Mouse (Mus musculus) forebrain, embryonic 11.5 days (tissue): Measurements from ENCODE around the gene Cecr2. TPM values are rescaled to one million over a fixed set of nuclear protein-coding genes. Genes with fewer than 3 reads are reported as not detected.

Experiments
- ATAC-seq: fragments of 200-750 bp; cut with Nextera tagmentation; replicated peaks from 2 replicates; pipeline ENCODE4 v1.8.0; 2017; ENCODE audit warnings: moderate TSS enrichment; ENCODE audit not compliant: low FRiP score
- DNase-seq: peaks from one replicate; pipeline ENCODE4 v3.0.0-alpha.2; 2017; ENCODE audit warnings: low spot score
- H3K27ac ChIP-seq: fragments of 300-500 bp; sonication (generic); 2 replicates; pipeline ENCODE4 v1.5.1; 2014; ENCODE audit warnings: low read depth, low read length
- H3K27me3 ChIP-seq: fragments of 300-500 bp; sonication (generic); 2 replicates; pipeline ENCODE4 v1.6.1; 2014; ENCODE audit warnings: mild to moderate bottlenecking, low read length, mixed read lengths; ENCODE audit not compliant: control insufficient read depth, insufficient read depth
- H3K36me3 ChIP-seq: fragments of 300-500 bp; sonication (generic); 2 replicates; pipeline ENCODE4 v1.6.1; 2014; ENCODE audit warnings: mild to moderate bottlenecking, low read length, moderate library complexity, mixed read lengths; ENCODE audit not compliant: control insufficient read depth, insufficient read depth
- H3K4me1 ChIP-seq: fragments of 300-500 bp; sonication (generic); replicated peaks from 2 replicates; pipeline ENCODE4 v1.6.1; 2014; ENCODE audit warnings: low read length, mixed read lengths; ENCODE audit not compliant: control insufficient read depth, insufficient read depth
- H3K4me2 ChIP-seq: fragments of 300-500 bp; sonication (generic); 2 replicates; pipeline ENCODE4 v1.6.1; 2014; ENCODE audit warnings: low read depth, mild to moderate bottlenecking, low read length, moderate library complexity, mixed read lengths; ENCODE audit not compliant: severe bottlenecking
- H3K4me3 ChIP-seq: fragments of 300-500 bp; sonication (generic); 2 replicates; pipeline ENCODE4 v1.5.1; 2014; ENCODE audit warnings: low read depth, low read length
- H3K9ac ChIP-seq: fragments of 300-500 bp; sonication (generic); 2 replicates; pipeline ENCODE4 v1.6.1; 2014; ENCODE audit warnings: low read length
- H3K9me3 ChIP-seq: fragments of 300-500 bp; sonication (generic); 2 replicates; pipeline ENCODE4 v1.6.1; 2016; ENCODE audit warnings: low read length, mixed read lengths; ENCODE audit not compliant: control insufficient read depth
- WGBS: fragments of 180-500 bp; shearing (Covaris S2); extraction: QIAGEN DNeasy Blood & Tissue Kit; methylation state at CpG from one replicate; pipeline ENCODE4 v1.1.7; 2014; 5-methylcytosine and 5-hydroxymethylcytosine counted together
- polyA plus RNA-seq: library from polyadenylated mRNA; unstranded; fragments of >200 nt; fragmentation: Nextera tagmentation; extraction: Ambion mirVana; gene quantifications from 2 replicates; pipeline ENCODE4 v1.2.1, GENCODE M21; 2014

Gene Cecr2
- polyA plus RNA-seq, 1 experiment from 2014 or later = 22.0 TPM

GRCm38 (mm10) chr6:120725986-120726385, 59.8 kb downstream of the Cecr2 start:
- no peaks in the 10 kb centered on the region for H3K9me3 ChIP-seq
- no peak overlapping the region for H3K4me3 ChIP-seq
- no peaks in the 10 kb centered on the region for H3K36me3 ChIP-seq
- no peak overlapping the region for H3K4me2 ChIP-seq
- ATAC-seq (no peak), DNase-seq (no peak)
- no peak overlapping the region for H3K27ac ChIP-seq
- H3K27me3 ChIP-seq = no peaks in the 10 kb centered on the region
- no peaks in the 10 kb centered on the region for H3K4me1 ChIP-seq
- H3K9ac ChIP-seq = no peak overlapping the region
- WGBS = 91% methylated on average over 2 of the region's 2 CpGs

- H3K27ac ChIP-seq = no peak overlapping the region
- ATAC-seq (no peak), DNase-seq (no peak)
- H3K9me3 ChIP-seq = no peaks in the 10 kb centered on the region
- H3K4me3 ChIP-seq = no peak overlapping the region
- WGBS = 95% methylated on average over 3 of the region's 3 CpGs
- H3K27me3 ChIP-seq = no peaks in the 10 kb centered on the region
- no peak overlapping the region for H3K9ac ChIP-seq
- H3K36me3 ChIP-seq = peaks cover 3% of the 10 kb centered on the region
- no peaks in the 10 kb centered on the region for H3K4me1 ChIP-seq
- H3K4me2 ChIP-seq = no peak overlapping the region
Measured at GRCm38 (mm10) chr6:120736011-120736410, 69.8 kb downstream of the Cecr2 start.

GRCm38 (mm10) chr6:120736566-120736965, 70.4 kb downstream of the Cecr2 start:
- ATAC-seq (no peak), DNase-seq (no peak)
- no peaks in the 10 kb centered on the region for H3K9me3 ChIP-seq
- H3K36me3 ChIP-seq = peaks cover 3% of the 10 kb centered on the region
- H3K9ac ChIP-seq = no peak overlapping the region
- no peak overlapping the region for H3K4me3 ChIP-seq
- H3K27me3 ChIP-seq = no peaks in the 10 kb centered on the region
- no peak overlapping the region for H3K4me2 ChIP-seq
- H3K4me1 ChIP-seq = no peaks in the 10 kb centered on the region
- WGBS = 87% methylated on average over 3 of the region's 3 CpGs
- no peak overlapping the region for H3K27ac ChIP-seq

GRCm38 (mm10) chr6:120743130-120743529, 77.0 kb downstream of the Cecr2 start:
- Histone ChIP-seq H3K4me2 (no peak overlapping the region), H3K27ac (no peak overlapping the region), H3K4me3 (no peak overlapping the region), H3K4me1 (no peaks in the 10 kb centered on the region), H3K27me3 (no peaks in the 10 kb centered on the region), H3K9ac (no peak overlapping the region), H3K36me3 (peaks cover 1% of the 10 kb centered on the region), H3K9me3 (no peaks in the 10 kb centered on the region)
- ATAC-seq (no peak), DNase-seq (no peak)
- WGBS = 92% methylated on average over 2 of the region's 2 CpGs

GRCm38 (mm10) chr6:120744266-120744665, 78.1 kb downstream of the Cecr2 start:
- no peaks in the 10 kb centered on the region for H3K4me1 ChIP-seq
- DNase-seq = no peak
- no peak overlapping the region for H3K9ac ChIP-seq
- no peak overlapping the region for H3K4me3 ChIP-seq
- no peaks in the 10 kb centered on the region for H3K36me3 ChIP-seq
- no peaks in the 10 kb centered on the region for H3K27me3 ChIP-seq
- H3K9me3 ChIP-seq = no peaks in the 10 kb centered on the region
- 90% methylated on average over 7 of the region's 7 CpGs for WGBS
- no peak for ATAC-seq
- H3K27ac ChIP-seq = no peak overlapping the region
- no peak overlapping the region for H3K4me2 ChIP-seq

GRCm38 (mm10) chr6:120746416-120746815, 80.2 kb downstream of the Cecr2 start:
- DNase-seq = no peak
- Histone ChIP-seq H3K4me3 (no peak overlapping the region), H3K4me1 (no peaks in the 10 kb centered on the region), H3K4me2 (no peak overlapping the region), H3K27me3 (no peaks in the 10 kb centered on the region), H3K27ac (no peak overlapping the region), H3K36me3 (no peaks in the 10 kb centered on the region; the same call in 1 of the 2 replicates), H3K9ac (no peak overlapping the region), H3K9me3 (no peaks in the 10 kb centered on the region)
- WGBS = 94% methylated on average over 2 of the region's 2 CpGs
- ATAC-seq = no peak

- no peak for ATAC-seq
- peaks cover 6% of the 10 kb centered on the region; the same call in 1 of the 2 replicates for H3K36me3 ChIP-seq
Measured at GRCm38 (mm10) chr6:120761151-120761550, 95.0 kb downstream of the Cecr2 start.

GRCm38 (mm10) chr6:120769972-120770371, 103.8 kb downstream of the Cecr2 start:
- DNase-seq = no peak
- H3K4me2 ChIP-seq = no peak overlapping the region
- ATAC-seq = no peak
- no peaks in the 10 kb centered on the region for H3K27me3 ChIP-seq
- peaks cover 9% of the 10 kb centered on the region; the same call in 1 of the 2 replicates for H3K4me1 ChIP-seq
- no peak overlapping the region for H3K9ac ChIP-seq
- H3K4me3 ChIP-seq = no peak overlapping the region
- no peaks in the 10 kb centered on the region; the same call in 1 of the 2 replicates for H3K36me3 ChIP-seq
- WGBS = 92% methylated on average over 1 of the region's 1 CpGs
- no peak overlapping the region for H3K27ac ChIP-seq
- H3K9me3 ChIP-seq = no peaks in the 10 kb centered on the region

More at GRCm38 (mm10) chr6:120761151-120761550, 95.0 kb downstream of the Cecr2 start:
- DNase-seq = no peak
- no peaks in the 10 kb centered on the region for H3K9me3 ChIP-seq
- H3K4me1 ChIP-seq = no peaks in the 10 kb centered on the region
- WGBS = 95% methylated on average over 2 of the region's 2 CpGs
- H3K27me3 ChIP-seq = no peaks in the 10 kb centered on the region
- no peak overlapping the region for H3K27ac ChIP-seq
- no peak overlapping the region for H3K4me3 ChIP-seq
- H3K9ac ChIP-seq = no peak overlapping the region
- H3K4me2 ChIP-seq = no peak overlapping the region

- Histone ChIP-seq H3K9ac (no peak overlapping the region), H3K4me3 (no peak overlapping the region), H3K9me3 (no peaks in the 10 kb centered on the region), H3K4me2 (no peak overlapping the region), H3K36me3 (no peaks in the 10 kb centered on the region; the same call in 1 of the 2 replicates), H3K27me3 (no peaks in the 10 kb centered on the region), H3K27ac (no peak overlapping the region), H3K4me1 (peaks cover 9% of the 10 kb centered on the region; the same call in 1 of the 2 replicates)
- DNase-seq = no peak
- no peak for ATAC-seq
- 94% methylated on average over 1 of the region's 1 CpGs for WGBS
Measured at GRCm38 (mm10) chr6:120771366-120771765, 105.2 kb downstream of the Cecr2 start.
